Mouse (Mus musculus) cerebellum, adult (tissue): ENCODE results near the gene Bcl2l12.

Source experiments
- ATAC-seq: cut with Nextera tagmentation; 2 replicates; pipeline ENCODE4 v1.9.2; 2017; ENCODE audit warnings: mild to moderate bottlenecking, moderate library complexity, mixed read lengths; ENCODE audit not compliant: insufficient number of reproducible peaks, low FRiP score, low TSS enrichment

Gene Bcl2l12

DNA sequence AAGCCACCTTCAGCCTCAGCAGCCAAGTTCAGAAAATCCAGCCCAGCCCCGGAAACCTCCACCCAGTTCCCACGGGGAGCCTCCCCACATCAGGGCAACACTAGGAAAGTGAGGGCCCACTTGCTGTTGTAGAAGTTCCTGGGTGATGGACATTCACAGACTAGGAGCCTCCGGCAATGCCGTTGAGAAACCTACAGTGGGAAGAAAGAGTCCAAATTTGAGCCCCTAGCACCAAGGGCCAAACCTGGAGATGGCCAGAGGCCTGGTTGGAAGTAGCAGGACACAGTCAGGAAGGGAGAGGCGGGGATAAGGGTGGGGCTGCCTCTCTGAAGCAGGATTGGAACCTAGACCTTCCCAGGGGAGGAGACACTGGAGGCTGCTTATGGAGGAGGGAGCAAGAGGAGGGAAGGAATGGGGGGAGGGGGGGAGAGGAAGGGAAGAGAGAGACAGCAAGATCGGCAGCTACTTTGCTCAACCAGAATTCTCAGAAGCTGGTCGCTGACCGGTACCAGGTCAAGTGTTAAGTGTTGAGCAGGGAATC lies 20.6 kb upstream of the Bcl2l12 start:
- ATAC-seq: no peak

DNA sequence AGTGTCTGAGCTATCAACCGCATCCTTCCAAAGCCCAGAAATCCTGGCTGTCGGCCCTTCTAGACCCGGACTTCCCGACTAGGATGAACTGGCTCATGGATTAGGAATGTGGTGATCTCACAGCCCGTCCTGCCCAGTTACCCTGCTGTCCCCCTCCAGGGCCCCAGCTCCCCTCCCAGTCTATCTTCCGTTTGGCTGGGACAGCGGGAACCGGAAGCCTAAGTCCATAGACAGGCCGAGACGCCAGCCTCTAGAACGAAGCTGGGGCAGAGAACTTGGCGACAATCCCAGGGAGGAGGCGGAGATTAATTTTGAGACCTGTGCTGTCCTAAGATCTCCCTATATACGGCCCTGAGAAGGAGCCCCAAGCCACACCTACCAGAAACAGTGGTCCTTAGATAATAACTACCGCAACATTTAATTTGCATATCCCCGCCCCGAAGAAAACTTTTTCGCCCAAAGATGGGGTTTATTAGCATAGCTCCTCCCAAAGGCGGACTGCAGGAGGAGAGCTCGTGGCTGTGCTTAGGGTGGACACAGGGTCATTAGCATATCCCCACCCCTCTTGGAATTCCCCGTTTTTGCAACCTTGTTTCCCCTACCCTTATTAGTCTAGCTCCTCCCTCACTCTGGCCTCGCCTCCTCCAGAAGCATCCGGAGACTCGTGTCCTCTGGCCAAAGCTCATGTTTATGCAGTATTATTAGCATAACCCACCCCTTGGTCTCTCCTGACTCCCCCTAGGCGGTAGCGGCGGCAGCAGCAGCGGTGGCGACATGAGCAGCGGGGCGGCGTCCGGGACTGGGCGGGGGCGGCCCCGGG lies 18.9 kb upstream of the Bcl2l12 start, which contains the start of gene Rras:
Gene Rras (plus strand): TSS at position 720 of the 820 bp plus-strand sequence.
- peak; percentile 63 for ATAC-seq

DNA sequence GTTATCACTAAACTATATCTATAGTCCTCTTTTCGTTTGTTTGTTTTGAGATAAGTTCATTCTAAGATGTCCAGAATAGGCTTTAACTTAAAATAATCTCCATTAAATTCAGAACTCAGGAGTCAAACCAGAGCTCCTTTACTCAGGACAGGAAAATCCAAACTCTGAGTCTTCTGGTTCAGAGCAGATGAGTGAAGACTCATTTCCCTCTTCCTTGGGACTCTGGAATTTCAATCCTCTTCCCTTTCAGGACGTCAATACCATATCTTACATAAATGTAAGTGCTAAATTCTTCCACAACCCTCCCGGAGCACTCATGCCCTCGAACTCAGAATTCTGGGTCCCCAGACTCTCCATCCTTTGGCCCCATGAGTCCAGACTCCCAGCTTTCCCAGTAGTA lies 18.2 kb upstream of the Bcl2l12 start:
- ATAC-seq: no peak

DNA sequence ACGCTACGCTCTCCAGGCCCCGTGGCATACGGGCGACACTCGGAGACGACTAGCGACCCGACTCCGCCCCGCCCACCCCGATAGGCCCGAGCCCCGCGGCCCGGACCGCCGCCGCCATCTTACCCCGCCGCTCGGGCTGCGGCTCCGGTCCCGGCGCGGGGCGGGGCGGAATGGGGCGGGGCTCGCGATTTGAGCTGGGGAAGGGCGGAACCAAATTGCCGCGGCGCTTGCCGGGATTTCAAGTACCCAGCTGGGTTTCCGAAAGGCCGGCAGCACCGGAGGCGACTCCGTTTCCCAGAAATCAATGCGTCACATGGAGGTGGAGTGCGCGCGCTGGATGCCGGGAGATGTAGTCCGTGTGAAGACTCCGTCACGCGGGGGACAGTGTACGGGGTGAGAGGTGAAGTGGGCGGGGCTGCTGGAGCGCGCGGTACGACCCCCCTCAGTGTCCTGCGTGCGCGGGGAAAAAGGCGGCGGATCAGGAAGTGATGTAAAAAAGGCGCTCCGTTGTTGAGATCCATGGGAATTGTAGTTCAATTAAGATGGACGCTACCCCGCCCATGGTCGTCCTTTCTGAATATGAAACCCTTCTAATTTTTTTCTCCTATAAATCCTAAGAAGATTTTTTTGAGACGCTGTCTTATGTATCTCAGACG lies 17.6 kb upstream of the Bcl2l12 start, which contains the start of gene Scaf1:
Gene Scaf1 (minus strand): TSS at position 407 of the 656 bp plus-strand sequence.
- ATAC-seq: peak; percentile 70

DNA sequence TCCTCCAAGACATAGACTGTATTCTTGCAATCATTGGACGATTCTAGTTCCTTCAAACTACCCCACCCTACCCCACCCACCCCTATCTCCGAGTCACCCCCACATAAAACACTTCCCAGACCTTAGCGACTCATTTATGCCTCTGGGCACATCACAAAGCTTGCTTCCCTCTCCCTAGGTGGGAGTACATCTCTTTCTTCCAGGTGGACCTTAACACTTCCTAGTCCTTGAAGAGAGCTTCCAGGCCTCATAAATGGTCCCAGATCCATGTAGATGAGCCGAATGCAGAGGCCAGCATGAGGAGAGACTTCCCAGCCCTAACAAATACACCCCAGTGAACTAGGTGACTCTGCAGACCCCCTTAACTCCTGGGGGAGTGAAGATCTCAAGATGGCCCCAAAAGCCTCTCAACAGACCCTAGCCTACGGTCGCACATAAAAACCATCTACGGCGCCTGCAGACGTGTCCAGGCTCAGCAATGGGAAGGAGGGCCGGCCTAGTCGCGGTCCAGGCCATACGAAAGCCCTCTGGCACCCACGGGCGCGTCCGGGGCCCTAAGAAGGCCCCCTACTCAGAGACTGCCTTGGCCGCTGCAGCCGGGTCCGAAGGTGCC lies 16.9 kb upstream of the Bcl2l12 start:
- ATAC-seq: peak; percentile 21; the same call in 1 of the 2 replicates

DNA sequence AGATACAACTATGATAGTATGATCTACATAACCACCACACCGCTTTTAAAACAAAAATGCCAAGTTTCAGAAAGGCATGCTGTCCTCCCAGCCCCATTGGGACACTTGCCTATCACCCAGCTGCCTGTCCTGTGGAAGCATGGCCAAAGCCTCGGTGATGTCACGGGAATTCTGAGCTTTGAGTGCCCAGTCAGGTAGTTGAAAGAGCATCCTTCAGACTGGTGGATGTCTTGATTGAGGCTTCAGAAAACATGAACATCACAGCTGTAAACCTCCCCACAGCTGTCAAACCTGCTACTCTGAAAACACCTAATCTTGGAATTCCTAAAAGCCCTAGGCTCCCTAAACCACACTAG lies 15.6 kb upstream of the Bcl2l12 start:
- ATAC-seq: no peak

DNA sequence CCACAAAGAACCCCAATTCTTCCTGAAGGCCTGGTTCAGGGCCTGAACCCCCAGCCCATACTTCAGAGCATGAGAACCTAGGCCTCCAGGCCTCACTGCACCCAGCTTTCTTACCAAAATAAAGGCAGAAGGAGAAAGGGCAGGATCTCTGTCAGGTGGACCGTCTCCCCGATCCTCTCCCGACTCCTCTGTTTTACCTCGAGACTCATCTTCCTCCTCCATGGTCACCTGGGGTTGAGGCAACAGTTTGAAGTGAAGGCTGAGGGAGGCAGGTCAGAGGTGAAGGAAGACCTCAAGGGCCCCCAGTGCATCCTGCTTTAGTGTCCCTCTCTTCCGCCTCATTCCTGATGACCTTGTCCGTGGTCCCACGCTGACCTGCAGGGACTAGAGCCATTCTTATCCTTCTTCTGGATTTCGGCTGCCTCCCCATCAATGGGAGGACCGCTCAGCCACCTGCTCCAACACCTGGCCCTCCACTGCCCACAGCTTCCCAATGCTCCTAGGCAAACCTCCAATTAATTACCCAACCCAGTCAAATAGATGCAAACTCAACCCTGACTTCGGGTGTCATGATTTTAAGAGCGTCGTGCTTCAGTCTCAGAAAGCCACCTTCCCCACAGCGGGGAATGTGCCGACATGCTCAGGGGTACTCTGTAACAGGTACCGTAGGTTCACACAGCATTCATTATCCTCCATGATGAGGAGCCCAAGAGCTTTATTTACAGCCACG lies 15.0 kb upstream of the Bcl2l12 start:
- ATAC-seq: no peak

DNA sequence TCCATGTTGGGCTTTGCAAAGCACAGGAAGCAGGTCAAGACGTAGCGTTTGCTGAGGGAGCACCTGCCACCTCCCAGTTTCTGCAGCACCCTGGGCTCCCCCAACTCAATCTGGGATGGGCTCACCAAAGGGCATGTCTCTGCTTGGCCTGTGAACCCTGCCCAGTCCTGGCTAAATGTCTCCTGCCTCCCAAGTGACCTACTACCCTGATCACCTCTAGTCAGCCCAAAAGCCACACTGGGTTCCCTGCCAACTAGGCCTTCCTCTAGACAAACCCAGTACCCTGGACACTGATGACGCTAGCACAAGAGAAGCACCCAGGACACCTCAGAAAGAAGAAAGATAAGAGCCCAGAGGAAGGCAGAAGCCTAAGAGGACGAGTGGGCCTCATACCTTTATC lies 14.3 kb upstream of the Bcl2l12 start:
- ATAC-seq: no peak

DNA sequence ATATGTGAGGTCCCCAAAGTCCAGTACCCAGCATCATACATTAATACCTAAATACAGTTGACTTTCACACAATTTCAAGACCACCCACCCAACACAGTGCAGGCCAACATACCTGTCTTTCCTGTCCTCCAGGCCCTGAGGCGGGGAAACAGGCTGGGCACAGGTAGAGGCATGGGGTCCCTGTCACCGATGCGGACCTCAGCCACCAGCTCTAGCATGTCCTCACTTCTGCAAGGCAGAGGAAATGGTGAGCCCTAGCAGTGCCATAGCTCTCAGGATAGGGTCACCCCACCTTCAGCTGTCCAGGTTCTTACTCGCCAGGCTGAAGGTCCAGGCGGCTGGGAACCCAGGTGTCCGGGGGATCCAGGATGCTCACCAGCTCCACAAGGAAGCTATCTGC lies 13.5 kb upstream of the Bcl2l12 start:
- ATAC-seq: no peak

DNA sequence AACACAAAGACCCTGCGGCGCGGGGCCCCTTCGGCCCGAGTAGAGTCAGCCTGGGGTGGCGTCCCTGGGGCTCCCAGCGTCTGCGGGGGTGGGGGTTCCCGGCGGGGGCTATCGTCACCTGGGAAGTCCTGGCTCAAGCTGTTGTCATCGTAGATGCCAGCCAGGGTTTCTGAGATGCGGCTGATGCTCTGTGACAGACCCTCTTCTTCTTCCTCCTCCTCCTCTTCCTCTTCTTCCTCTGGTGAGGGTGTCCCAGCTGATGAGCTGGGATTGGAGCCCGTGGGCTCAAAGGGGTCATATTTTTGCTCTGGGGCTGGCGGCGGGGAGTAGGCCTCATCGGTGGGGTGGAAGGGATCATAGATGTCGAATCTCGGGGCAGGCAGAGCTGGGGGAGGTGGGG lies 9.9 kb upstream of the Bcl2l12 start:
- no peak for ATAC-seq

DNA sequence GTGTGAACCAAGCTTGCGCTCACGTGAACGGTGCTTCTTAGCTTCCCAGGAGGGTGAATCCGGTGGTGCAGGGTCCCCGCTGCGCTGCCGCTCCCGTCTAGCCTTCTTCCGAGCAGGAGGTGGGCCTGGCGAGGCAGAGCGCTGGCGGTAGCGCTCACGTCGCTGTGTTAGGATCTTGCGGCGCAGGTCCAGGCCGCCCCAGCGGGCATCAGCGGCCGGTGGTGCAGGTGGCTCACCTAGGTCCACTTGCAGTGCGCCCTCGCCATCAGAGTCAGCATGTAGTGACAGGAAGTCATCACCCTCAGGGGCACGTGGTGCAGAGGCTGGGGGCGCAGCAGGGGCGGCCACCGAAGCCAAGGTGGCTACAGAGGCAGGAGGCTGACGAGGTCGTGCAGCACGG lies 9.3 kb upstream of the Bcl2l12 start:
- ATAC-seq: no peak

DNA sequence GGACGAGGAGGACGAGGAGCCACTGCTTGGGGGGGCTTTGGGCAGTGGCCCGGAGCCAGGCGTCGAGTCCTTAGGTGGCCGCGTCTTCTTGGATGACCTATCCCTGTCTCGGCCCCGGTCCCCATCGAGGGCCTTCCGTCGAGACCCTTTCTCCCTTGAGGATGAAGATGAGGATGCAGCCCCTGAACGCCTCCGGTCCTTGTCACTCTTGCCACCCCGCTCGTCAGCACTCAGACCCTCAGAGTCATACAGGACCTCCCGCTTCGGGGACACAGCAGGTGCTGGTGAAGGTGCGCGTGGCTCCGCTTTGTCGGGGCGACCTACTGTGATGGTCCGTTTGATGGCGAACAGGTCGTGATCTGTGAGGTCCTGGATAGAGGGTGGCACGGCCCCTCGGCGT lies 8.6 kb upstream of the Bcl2l12 start:
- ATAC-seq: no peak

DNA sequence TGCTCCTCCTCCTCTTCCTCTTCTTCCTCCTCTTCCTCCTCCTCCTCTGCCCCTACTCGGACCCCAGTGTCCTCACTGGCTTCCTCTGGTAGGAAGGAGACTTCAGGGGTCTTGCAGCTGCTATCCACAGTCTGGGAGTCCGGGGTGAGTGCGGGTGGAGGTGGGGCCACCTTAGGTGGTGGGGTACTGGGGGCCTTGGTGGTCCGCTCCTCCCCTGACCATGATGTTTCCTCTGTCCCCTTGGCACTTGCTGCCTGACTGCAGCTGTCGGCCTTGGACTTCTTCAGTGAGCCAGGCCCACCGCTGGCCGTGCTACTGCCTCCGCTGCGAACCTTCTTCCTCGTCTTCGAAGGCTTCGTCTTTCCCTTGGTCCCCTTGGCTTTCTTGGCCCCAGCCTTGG lies 8.0 kb upstream of the Bcl2l12 start:
- no peak for ATAC-seq

DNA sequence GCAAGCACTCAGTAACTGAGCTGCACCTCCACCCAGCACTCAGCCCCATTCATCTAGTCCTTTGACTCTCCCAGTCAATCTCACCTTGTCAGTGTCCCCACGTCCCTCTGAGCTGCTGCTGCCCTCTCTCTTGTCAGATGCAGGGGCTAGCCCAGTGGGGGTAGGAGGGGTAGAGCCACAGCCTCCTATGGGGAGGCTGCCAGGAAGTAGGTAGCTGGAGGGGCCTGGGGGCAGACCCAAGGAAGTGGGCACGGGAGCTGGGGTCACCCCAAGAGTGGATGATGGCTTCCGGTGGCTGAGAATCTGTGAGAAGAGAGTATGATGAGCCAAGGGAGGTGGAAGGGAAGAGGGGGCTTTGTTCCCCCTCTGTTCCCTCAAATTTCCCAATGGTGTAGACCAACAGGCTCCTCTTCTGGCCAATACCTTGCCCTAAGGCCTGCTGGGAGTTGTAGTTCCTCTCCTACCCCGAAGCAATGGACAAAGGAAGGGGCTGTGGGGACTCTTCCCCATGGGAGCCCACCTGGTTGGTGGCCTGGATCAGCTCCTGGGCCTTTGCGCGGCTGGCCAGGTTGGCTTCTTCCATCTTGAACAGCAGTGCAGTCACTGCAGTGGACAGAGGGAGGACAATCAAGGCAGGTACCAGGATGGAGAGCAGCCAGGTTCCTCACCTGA lies 6.9 kb upstream of the Bcl2l12 start:
- ATAC-seq: no peak

DNA sequence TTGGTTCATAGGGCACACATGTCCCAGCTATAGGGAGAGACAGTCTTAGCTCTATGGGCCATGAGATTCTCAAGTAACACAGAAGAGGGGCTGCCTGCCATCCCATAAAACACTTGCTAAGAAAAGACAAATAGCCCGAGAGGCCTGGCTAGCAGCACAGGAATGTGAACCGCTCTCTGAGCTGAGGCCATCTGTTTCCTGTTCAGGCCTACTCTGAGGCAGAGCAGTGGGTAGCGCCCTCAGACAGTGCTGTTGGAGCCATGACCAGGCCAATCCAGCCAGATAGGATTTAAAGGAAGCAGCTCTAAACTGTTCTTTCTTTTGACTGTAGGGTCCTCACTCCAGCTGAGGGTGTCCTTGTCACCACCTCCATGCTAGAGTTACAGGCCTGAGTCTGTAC lies 6.0 kb upstream of the Bcl2l12 start:
- no peak for ATAC-seq

DNA sequence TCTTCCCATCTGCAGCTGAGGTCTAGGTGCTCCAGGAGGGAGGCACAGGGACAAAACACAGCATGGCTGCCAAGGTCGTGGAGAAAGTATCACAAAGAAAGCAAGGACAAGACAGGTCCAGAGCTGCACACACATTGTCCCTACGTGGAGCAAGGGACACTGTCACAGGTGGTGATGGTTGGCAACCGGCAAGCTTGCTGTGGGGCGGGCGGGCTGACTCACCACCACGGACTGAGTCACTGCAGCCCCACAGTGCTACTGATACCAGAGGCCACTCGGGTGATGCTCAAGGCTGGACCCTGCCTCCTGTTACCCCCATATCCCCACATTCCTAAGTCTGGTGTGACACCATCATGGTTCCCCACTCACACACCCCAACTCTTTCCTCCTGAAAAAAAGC lies 3.9 kb upstream of the Bcl2l12 start:
- no peak for ATAC-seq

DNA sequence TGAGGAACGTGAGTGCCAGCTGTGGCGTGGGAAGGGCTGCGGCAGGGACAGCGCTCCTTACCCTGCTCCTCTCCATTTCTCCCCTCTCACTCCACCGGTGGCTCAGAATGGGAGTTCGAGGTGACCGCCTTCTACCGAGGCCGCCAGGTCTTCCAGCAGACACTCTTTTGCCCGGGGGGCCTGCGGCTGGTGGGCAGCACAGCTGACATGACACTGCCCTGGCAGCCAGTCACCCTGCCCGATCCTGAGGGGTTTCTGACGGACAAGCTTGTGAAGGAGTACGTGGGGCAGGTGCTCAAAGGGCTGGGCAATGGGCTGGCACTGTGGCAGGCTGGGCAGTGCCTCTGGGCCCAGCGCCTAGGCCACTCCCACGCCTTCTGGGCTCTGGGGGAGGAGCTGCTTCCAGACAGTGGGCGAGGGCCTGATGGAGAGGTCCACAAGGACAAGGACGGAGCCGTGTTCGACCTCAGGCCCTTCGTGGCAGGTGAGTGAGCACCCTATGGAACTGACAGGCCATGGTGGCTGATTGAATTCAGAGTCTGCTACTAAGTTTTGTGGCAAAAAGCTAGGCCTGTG lies 2.1 kb upstream of the Bcl2l12 start:
- ATAC-seq: no peak

DNA sequence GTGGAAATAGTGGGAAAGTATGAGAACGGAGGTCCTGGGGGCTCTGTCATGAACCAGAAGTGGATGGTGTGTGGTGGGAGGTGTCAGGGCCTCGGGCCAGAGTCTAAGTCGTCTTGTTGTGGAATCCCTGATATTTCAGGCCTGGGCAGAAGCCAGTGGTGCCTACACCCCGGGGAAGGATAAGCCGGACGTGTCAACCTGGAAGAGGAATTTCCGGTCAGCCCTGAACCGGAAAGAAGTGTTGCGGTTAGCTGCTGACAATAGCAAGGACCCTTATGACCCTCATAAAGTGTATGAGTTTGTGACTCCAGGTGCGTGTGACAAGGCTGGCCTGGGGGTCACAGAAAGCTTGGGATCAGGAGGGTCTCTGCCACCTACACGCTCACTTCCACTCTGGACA lies 1.2 kb upstream of the Bcl2l12 start:
- ATAC-seq: no peak

DNA sequence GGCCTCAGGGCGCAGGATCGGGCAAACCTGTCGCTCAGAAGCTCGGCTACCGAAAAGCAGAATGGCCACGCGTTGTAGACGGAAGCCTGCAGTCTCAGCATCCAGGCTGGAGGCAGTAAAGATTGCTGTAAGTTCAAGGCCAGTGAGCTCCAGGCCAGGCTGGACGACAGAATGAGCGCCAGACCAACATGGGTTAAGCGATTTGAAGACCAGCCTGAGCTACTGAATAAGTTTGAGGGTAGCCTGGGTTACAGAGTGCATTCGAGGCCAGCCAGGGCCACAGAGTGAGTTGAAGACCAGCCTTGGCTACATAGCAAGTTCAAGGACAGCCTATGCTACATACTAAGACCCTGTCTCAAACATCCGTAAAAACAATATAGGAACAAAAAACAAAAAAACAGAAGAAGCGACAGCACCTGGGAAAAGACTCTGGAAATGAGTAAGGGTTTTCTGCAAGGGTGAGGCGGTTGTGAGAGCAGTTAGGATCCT lies 528 bp downstream of the Bcl2l12 start:
- no peak for ATAC-seq
